11 mouse cellular contexts compared by ENCODE assay signal in the genomic region with DNA sequence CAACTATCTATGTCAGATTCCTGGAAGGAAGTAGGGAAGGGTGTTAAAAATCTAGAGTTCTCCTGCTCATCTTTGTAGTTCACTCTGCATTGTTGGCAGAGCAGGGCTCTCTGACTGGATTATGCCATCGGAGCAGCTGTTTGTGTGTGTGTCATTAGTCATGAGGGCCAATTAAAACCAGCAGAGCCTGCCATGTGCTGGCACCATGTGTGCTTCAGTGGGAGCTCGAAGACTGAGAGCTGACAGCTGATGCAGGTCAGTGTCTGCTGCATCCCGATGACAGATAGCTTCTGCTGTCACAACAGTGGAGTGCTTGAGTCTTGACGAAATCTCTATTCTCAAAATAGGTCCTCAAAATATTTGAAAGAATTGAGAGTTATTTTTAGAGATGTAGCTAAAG.
DNase-seq lines count a peak whose midpoint lies in the region; ATAC-seq lines count a peak whose summit lies in the region.
"Had no signal": no experiment of that assay in that cellular context is flagged by ENCODE, and none has a peak within 500 bp of the region (broad histone marks: within the 10 kb centered on the region; RNA-seq: fewer than 3 reads in every experiment).

No protein-coding gene starts in this region.

- peaks cover 2% of the 10 kb centered on the region for H3K4me1 ChIP-seq in neural tube, embryonic 11.5 days (ENCODE audit: control insufficient read depth, insufficient read depth, low read length)
- peaks cover 31% of the 10 kb centered on the region for H3K4me1 ChIP-seq in hindbrain, embryonic 10.5 days (replicated peaks)

- peak; percentile 30; the same call in 1 of the 2 replicates for ATAC-seq in neural tube, embryonic 11.5 days (ENCODE audit: insufficient read depth, low FRiP score, low TSS enrichment)

- no peaks in the 10 kb centered on the region for H3K9me3 ChIP-seq in neural tube, embryonic 11.5 days (ENCODE audit: control insufficient read depth, low read length)
- H3K9me3 ChIP-seq in hindbrain, embryonic 10.5 days, result no peaks in the 10 kb centered on the region

- peak; percentile 34 for DNase-seq in neural tube, embryonic 11.5 days (ENCODE audit: low spot score)
- DNase-seq in neural tube, embryonic 10.5 days (ENCODE audit: extremely low spot score, low spot score), result no peak
- no peak for DNase-seq in hindbrain, embryonic 10.5 days (ENCODE audit: low spot score)
- peak; percentile 76 for DNase-seq in layer of hippocampus, adult 9-11 months
- DNase-seq in retina, postnatal 7 days (ENCODE audit: low read depth, low spot score), result peak; percentile 29
- DNase-seq in left cerebral cortex, postnatal 10 days (ENCODE audit: extremely low spot score in 1 of 2, low spot score in 2 of 2), result no peak
- DNase-seq in thymus, postnatal 10 days (ENCODE audit: low spot score in 2 of 2), result no peak
- DNase-seq: adrenal gland, postnatal 25 days; gastrocnemius, postnatal 36 days; kidney, postnatal 14 days; lung, embryonic 14.5 days had no signal

- H3K27ac ChIP-seq in neural tube, embryonic 11.5 days (ENCODE audit: low read depth, low read length), result no peak overlapping the region
- H3K27ac ChIP-seq in hindbrain, embryonic 10.5 days, result peak overlapping the region; percentile 26; the same call in 1 of the 2 replicates

- intact Hi-C loops in left cerebral cortex, postnatal 10 days (cut with DNase I), result no loop called here

- WGBS in neural tube, embryonic 11.5 days, result 67% methylated on average over 4 of the region's 4 CpGs
- 80% methylated on average over 4 of the region's 4 CpGs for WGBS in hindbrain, embryonic 10.5 days

- no peak overlapping the region for H3K4me2 ChIP-seq in neural tube, embryonic 11.5 days (ENCODE audit: low read depth)
- H3K4me2 ChIP-seq: lung, embryonic 14.5 days had no signal

- H3K4me3 ChIP-seq in neural tube, embryonic 11.5 days (ENCODE audit: low read depth, low read length), result no peak overlapping the region
- no peak overlapping the region for H3K4me3 ChIP-seq in hindbrain, embryonic 10.5 days

- no peaks in the 10 kb centered on the region for H3K27me3 ChIP-seq in neural tube, embryonic 11.5 days (ENCODE audit: control insufficient read depth, insufficient read depth, low read length)
- no peaks in the 10 kb centered on the region for H3K27me3 ChIP-seq in hindbrain, embryonic 10.5 days (ENCODE audit: insufficient read depth, poor library complexity, severe bottlenecking)

- no peak overlapping the region for H3K9ac ChIP-seq in neural tube, embryonic 11.5 days (ENCODE audit: low read length)
- H3K9ac ChIP-seq: lung, embryonic 14.5 days had no signal

- no peaks in the 10 kb centered on the region for H3K36me3 ChIP-seq in neural tube, embryonic 11.5 days (ENCODE audit: control insufficient read depth, insufficient read depth, low read length)
- H3K36me3 ChIP-seq in hindbrain, embryonic 10.5 days, result no peaks in the 10 kb centered on the region

Comparison
In these comparisons a context has a peak if more than half of its experiments do, and no peak if none do; other contexts are left out.
1. DNase-seq: peak in neural tube, embryonic 11.5 days (single experiment), layer of hippocampus, adult 9-11 months (single experiment) and retina, postnatal 7 days (single experiment); none in neural tube, embryonic 10.5 days (single experiment), hindbrain, embryonic 10.5 days (single experiment), left cerebral cortex, postnatal 10 days (0 of 2) and thymus, postnatal 10 days (0 of 2).